Comparison of ENCODE assay signal across 7 mouse cellular contexts in genomic region chr17:34188010-34188409, GRCm38 (mm10). TPM values are rescaled to one million over a fixed set of nuclear protein-coding genes. Genes with fewer than 3 reads are reported as not detected.
DNase-seq lines count a peak whose midpoint lies in the region; ATAC-seq lines count a peak whose summit lies in the region.

No protein-coding gene starts in this region.

- peak; percentile 73 for ATAC-seq in erythroblast, adult 5-6 weeks (replicated peaks; ENCODE audit: low FRiP score, poor library complexity, severe bottlenecking)
- ATAC-seq in hindbrain, embryonic 16.5 days: no peak
- ATAC-seq in midbrain, embryonic 12.5 days (ENCODE audit: low FRiP score, low read depth): no peak

- H3K9ac ChIP-seq in hindbrain, embryonic 16.5 days (ENCODE audit: low read depth, low read length): peak overlapping the region; percentile 68
- peak overlapping the region; percentile 20; the same call in 1 of the 2 replicates for H3K9ac ChIP-seq in midbrain, embryonic 12.5 days (replicated peaks)

- H3K27me3 ChIP-seq in hindbrain, embryonic 16.5 days (replicated peaks; ENCODE audit: control insufficient read depth, insufficient read depth, low read length): peaks cover 43% of the 10 kb centered on the region
- peaks cover 94% of the 10 kb centered on the region for H3K27me3 ChIP-seq in midbrain, embryonic 12.5 days

- H3K4me1 ChIP-seq in hindbrain, embryonic 16.5 days (ENCODE audit: control insufficient read depth, insufficient read depth, low read depth, low read length): peaks cover 12% of the 10 kb centered on the region
- peaks cover 16% of the 10 kb centered on the region for H3K4me1 ChIP-seq in midbrain, embryonic 12.5 days

- H3K4me2 ChIP-seq in hindbrain, embryonic 16.5 days (ENCODE audit: low read length): peak overlapping the region; percentile 94
- peak overlapping the region; percentile 69 for H3K4me2 ChIP-seq in midbrain, embryonic 12.5 days (replicated peaks)

- WGBS in hindbrain, embryonic 16.5 days: 3% methylated on average over 20 of the region's 20 CpGs
- 4% methylated on average over 20 of the region's 20 CpGs for WGBS in midbrain, embryonic 12.5 days

- H3K9me3 ChIP-seq in hindbrain, embryonic 16.5 days (ENCODE audit: control insufficient read depth, low read length): no peaks in the 10 kb centered on the region
- no peaks in the 10 kb centered on the region for H3K9me3 ChIP-seq in midbrain, embryonic 12.5 days

- H3K36me3 ChIP-seq in hindbrain, embryonic 16.5 days (ENCODE audit: control insufficient read depth, insufficient read depth, low read length): no peaks in the 10 kb centered on the region
- H3K36me3 ChIP-seq in midbrain, embryonic 12.5 days: no peaks in the 10 kb centered on the region

- no peak overlapping the region for H3K27ac ChIP-seq in hindbrain, embryonic 16.5 days (ENCODE audit: low read depth, low read length)
- no peak overlapping the region for H3K27ac ChIP-seq in midbrain, embryonic 12.5 days (replicated peaks)

- H3K4me3 ChIP-seq in hindbrain, embryonic 16.5 days (ENCODE audit: low read length): peak overlapping the region; percentile 54
- H3K4me3 ChIP-seq in midbrain, embryonic 12.5 days: peak overlapping the region; percentile 39

- DNase-seq in 416B (ENCODE audit: low read depth): peak; percentile 50
- DNase-seq in A20 (ENCODE audit: low read depth, low spot score): peak; percentile 63
- DNase-seq in right cerebral cortex, postnatal 36 days (ENCODE audit: low spot score in 2 of 2): no peak
- DNase-seq in ovary, postnatal 36 days (ENCODE audit: low spot score): no peak

RNA-seq across cellular contexts. Expression of gene Psmb9, which starts 0.4 kb away (rescaled TPM):
- total RNA-seq in erythroblast, adult 5-6 weeks (2015; ENCODE audit: low replicate concordance): 16.1 and 55.0 TPM in 2 replicates
- total RNA-seq in erythroblast, adult 5-6 weeks (2017; ENCODE audit: low replicate concordance): 17.2 and 29.1 TPM in 2 replicates
- polyA plus RNA-seq in hindbrain, embryonic 16.5 days (2015; fragmentation: Nextera tagmentation; extraction: Ambion mirVana): 1.8 and 2.2 TPM in 2 replicates
- polyA plus RNA-seq in midbrain, embryonic 12.5 days (2016; fragmentation: Nextera tagmentation; extraction: Ambion mirVana): 1.3 and 1.5 TPM in 2 replicates

RNA-seq across cellular contexts. Expression of gene Tap1, which starts 0.7 kb away (rescaled TPM):
- total RNA-seq in erythroblast, adult 5-6 weeks (2015; ENCODE audit: low replicate concordance): 6.9 and 12.1 TPM in 2 replicates
- 13.3 and 24.7 TPM in 2 replicates for total RNA-seq in erythroblast, adult 5-6 weeks (2017; ENCODE audit: low replicate concordance)
- polyA plus RNA-seq in hindbrain, embryonic 16.5 days (2015; fragmentation: Nextera tagmentation; extraction: Ambion mirVana): 4.6 and 6.1 TPM in 2 replicates
- polyA plus RNA-seq in midbrain, embryonic 12.5 days (2016; fragmentation: Nextera tagmentation; extraction: Ambion mirVana): 1.4 and 1.8 TPM in 2 replicates

RNA-seq across cellular contexts. Expression of gene Psmb8, which starts 9.5 kb away (rescaled TPM):
- total RNA-seq in erythroblast, adult 5-6 weeks (2015; ENCODE audit: low replicate concordance): 35.5 and 50.4 TPM in 2 replicates
- 34.0 and 37.2 TPM in 2 replicates for total RNA-seq in erythroblast, adult 5-6 weeks (2017; ENCODE audit: low replicate concordance)
- 3.0 and 4.1 TPM in 2 replicates for polyA plus RNA-seq in hindbrain, embryonic 16.5 days (2015; fragmentation: Nextera tagmentation; extraction: Ambion mirVana)
- 1.6 and 2.1 TPM in 2 replicates for polyA plus RNA-seq in midbrain, embryonic 12.5 days (2016; fragmentation: Nextera tagmentation; extraction: Ambion mirVana)

RNA-seq across cellular contexts. Expression of gene Tap2, which starts 15.3 kb away (rescaled TPM):
- 0.38 and 5.2 TPM in 2 replicates for total RNA-seq in erythroblast, adult 5-6 weeks (2015; ENCODE audit: low replicate concordance)
- total RNA-seq in erythroblast, adult 5-6 weeks (2017; ENCODE audit: low replicate concordance): 7.8 and 11.2 TPM in 2 replicates
- 2.9 and 3.2 TPM in 2 replicates for polyA plus RNA-seq in hindbrain, embryonic 16.5 days (2015; fragmentation: Nextera tagmentation; extraction: Ambion mirVana)
- 0.79 and 0.82 TPM in 2 replicates for polyA plus RNA-seq in midbrain, embryonic 12.5 days (2016; fragmentation: Nextera tagmentation; extraction: Ambion mirVana)

RNA-seq across cellular contexts. Expression of gene H2-DMb1, which starts 35.1 kb away (rescaled TPM):
- total RNA-seq in erythroblast, adult 5-6 weeks (2015; ENCODE audit: low replicate concordance): 6.1 and 9.6 TPM in 2 replicates
- total RNA-seq in erythroblast, adult 5-6 weeks (2017; ENCODE audit: low replicate concordance): 7.1 and 15.8 TPM in 2 replicates
- polyA plus RNA-seq in hindbrain, embryonic 16.5 days (2015; fragmentation: Nextera tagmentation; extraction: Ambion mirVana): 0.68 and 1.5 TPM in 2 replicates
- 0.16 and 0.73 TPM in 2 replicates for polyA plus RNA-seq in midbrain, embryonic 12.5 days (2016; fragmentation: Nextera tagmentation; extraction: Ambion mirVana)

Comparison
In these comparisons a context has a peak if more than half of its experiments do, and no peak if none do; other contexts are left out.
1. DNase-seq: peak in 416B (single experiment) and A20 (single experiment); none in right cerebral cortex, postnatal 36 days (0 of 2) and ovary, postnatal 36 days (single experiment).